Mouse (Mus musculus) thymus, postnatal 14 days (tissue): ENCODE measurements at regions not wholly inside any gene's neighbourhood (a gene's known extent, or its start where the extent isn't known, plus 50 kb on each side); places are given as distances from the start of the nearest gene placed in this dataset.
A peak's percentile ranks its signal among the peaks of the same experiment; 100 is the strongest.
"Not testable (repeated sequence)": the region's sequence is repeated elsewhere in the genome, so short reads cannot be mapped to it uniquely, and the experiment has no call there.

Experiments
- DNase-seq: peaks from one replicate; pipeline ENCODE4 v3.0.0; 2021

DNA sequence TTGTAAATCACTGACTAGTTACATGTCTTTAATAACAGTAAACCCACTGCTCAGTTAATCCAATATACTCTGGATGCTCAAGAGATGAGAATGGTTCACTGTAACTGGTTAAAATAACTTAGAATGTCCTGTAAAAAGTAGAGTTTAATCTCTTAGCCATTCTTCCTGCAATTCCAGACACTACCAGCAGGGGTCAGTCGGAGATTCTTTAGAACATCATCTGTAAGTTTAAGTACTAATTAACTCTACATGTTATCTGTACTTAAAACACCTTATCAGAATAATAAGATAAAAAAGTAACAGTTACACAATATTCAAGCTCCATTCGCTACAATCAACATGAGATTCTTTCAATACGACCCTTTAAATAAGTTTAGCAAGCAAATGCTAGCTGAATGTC, 58.7 kb upstream of the Olig3 start:
- DNase-seq: peak; percentile 77

DNA sequence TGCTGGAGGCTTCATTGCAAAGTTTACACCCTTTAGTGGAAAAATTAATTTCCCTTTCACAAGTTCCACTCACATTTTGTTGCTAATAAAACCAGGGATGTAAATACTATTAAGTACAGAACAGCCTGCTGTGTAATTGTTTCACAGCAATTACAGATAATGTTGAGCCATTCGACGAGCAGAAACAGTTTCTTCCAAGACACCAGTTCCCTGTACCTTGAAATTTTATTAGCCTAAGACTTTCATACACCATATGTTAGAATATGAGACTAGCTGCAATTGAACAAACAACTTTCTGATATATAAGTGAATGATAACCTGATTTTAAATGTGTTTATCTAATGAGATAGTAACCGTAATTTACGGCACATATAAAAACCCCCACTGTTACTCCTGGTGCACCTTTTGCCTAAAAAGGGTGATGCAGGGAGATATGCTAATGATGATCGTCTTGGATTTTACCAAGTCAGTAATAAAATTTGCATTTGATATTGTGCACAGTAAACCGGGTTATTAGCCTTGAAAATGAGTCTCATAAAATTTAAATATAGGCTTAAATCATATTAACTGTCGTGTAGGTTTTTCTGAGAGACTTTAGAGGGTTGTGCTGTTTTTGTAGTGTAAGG, 60.8 kb upstream of the Olig3 start:
- no peak for DNase-seq

DNA sequence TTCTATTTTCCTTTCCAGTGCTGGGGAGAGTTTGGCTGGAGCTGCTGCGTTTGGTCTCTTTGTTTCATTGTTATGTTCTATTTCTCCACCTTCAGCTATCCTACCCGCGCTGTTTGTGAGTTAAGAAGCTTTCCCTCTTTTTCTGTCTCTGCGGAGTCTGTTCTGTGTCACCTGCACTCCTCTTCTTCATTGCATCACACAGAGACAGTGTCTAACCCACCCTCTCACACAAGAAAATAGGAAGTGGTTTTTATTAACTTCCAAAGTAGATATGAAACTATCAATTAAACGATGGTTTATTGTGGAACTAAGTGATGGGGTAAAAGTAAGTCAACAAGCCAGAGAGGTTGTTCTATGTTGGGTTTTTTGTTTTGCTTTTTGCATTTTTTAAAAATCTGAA, 64.9 kb upstream of the Olig3 start:
- no peak for DNase-seq

DNA sequence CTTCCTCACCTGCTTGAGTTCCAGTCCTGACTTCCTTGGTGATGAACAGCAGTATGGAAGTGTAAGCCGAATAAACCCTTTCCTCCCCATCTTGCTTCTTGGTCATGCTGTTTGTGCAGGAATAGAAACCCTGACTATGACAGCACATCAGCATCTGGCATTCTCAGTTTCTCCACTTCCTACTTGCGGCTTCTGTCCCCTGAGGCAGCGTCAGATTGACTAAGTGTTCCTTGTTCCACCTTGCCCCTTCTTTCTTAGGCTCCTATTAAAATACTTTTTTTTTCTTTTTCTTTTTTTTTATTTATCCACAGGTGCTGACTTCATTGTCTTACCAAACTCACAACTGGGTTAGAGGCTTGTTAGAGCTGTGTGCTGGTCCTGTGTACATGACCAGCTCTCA, 65.3 kb upstream of the Olig3 start:
- DNase-seq: not testable (repeated sequence)

DNA sequence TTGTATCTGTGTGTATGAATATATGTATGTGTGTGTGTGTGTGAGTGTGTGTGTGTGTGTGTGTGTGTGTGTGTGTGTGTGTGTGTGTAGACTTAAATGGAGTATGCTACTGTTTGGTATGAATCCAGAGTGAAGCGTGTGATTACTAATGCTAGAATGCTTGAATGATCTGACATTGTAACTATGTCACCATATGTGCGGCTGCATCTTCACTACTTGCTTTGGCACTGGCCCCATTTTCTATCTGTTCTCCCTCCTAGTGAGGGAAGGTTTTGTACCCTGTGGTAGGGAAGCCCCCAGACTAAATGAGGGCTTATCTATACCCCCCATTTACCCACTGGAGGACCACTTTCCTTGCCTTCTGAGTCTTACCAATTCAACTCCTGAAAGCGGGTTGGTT, 74.2 kb upstream of the Olig3 start:
- no peak for DNase-seq

DNA sequence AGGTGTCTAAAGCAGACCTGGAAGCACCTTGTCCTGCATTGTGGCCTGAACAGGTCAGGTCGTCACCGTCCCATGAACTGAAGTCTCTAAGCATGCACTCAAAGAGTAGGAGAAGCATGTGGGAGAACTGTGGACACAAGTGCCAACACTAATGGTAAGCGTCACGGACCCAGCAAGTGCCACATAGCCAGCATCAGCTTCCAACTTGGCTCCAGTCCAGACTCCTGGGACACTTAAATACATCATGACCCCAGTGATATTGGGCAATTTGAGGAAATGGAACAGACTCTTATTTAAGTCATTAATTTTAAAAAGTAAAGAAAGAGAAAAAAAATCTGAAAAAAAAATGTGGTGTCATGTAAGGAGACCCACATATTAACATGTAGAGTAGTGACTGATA, 75.3 kb upstream of the Olig3 start:
- DNase-seq: no peak

DNA sequence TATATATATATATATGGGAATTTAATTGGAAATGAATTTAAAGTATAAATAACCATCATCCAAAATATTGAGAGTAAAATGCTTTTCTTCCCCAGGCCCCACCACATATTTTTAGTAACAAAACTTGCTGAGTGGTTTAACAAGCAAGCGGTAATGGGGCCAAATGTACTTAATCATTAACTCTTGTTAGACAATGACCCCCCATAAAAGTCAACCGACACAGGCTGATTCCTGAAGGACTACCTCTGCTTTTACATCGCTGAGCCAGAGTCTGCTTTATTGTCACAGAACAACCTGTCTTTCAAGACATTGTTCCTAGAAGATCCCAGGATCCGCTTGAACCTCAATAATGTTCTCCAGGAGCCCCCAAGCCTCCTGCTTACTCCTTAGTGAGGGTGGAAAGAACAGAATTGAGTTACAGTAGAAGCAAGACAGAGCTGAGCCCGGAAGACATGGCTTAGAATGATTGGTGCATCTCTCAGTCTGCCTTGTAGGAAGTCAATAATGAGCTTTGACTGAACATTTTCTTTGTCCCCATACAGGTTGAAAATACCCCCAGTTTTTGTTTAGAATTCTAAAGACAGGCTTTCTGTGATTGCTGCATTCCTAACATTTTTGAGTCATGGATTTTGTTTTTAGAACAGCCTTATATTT, 78.0 kb upstream of the Olig3 start:
- DNase-seq: no peak

DNA sequence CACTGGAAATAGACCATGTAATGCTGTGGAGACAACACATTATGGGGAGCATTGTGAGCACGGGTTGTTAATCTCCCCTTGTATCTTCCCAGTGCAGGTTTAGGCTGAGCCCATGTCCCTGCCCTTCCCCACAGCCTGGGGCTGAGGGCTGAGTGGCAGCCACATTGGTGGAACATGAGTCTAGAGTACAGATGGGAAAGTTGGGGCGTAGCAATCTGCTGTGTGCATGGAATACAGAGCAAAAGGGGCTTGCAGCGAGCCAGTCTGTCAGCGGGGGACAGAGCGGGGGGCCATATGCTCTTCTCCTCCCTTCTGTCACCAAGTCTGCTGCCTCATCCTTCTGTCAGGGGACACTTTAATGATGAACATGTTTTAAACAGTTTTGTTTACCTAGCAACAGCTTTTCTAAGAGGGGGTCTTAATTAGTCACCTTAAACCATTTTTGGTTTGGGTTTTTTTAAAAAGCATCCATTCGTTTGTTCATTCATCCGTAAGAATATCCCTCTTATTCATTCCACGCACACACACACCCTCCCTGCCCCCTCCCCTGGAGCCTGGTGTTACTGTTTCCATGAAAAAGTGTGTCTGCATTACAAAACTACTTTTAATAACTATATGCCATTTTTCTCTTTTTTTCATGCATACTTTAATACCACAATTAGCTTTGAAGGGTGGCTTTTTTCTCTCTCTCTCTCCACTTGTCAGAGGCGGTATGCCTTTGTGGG, 79.1 kb upstream of the Olig3 start:
- no peak for DNase-seq

DNA sequence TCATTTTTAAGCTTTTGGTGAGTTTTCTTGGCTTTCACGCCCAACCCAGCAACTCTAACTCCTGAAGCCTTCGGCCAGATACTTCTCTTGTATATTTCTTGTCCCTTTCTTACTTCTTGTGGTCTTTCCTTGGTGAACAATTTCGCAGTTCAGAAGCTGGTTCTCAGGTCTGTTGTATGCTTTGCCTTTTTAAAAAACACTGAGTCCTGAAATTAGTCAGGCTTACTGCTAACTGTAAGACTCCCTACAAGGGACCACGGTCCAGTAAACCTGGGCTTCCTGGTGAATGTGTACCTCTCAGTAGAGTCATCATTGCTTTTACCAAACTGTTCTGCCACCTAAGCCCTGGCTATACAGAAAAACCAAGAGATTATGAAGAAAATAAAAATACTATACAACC, 81.3 kb upstream of the Olig3 start:
- DNase-seq: no peak

DNA sequence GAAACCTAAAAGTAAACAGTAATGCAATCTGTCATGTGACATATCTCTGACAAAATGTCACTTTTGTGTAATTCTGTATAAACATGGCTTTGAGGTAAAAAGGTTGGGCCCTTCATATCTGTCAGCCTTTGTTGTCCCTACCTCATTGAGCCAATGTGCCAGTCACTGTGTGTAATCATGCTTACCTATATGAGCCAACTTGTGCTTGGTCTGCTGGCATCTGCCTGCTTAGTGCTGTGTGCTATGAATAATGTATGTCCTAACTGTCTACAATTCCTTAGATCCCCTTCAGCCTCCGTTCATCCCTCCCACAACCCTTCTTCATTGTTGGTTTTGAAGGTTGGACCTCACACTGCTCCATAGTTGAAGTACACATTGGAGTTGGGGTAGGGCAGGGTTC, 86.9 kb upstream of the Olig3 start:
- DNase-seq: no peak

DNA sequence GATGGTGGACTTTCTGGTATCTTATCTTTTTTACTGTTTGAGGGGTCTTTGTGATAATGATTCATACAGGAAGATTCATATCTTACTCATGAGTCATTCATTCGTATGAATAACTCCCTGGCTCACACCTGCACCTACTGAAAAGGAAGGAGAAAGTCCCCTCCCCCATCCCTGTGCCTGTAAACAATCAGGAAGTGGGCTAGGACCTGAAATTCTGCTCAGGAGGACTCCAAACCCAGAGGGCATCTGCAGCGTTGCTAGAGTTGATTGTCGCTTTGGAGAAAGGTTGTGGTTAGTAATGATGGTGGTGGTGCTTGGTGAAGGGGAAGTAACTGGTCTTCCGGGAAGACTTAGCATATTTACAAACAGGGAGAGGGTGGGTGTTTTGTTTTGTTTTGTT, 88.3 kb upstream of the Olig3 start:
- DNase-seq: peak; percentile 70

DNA sequence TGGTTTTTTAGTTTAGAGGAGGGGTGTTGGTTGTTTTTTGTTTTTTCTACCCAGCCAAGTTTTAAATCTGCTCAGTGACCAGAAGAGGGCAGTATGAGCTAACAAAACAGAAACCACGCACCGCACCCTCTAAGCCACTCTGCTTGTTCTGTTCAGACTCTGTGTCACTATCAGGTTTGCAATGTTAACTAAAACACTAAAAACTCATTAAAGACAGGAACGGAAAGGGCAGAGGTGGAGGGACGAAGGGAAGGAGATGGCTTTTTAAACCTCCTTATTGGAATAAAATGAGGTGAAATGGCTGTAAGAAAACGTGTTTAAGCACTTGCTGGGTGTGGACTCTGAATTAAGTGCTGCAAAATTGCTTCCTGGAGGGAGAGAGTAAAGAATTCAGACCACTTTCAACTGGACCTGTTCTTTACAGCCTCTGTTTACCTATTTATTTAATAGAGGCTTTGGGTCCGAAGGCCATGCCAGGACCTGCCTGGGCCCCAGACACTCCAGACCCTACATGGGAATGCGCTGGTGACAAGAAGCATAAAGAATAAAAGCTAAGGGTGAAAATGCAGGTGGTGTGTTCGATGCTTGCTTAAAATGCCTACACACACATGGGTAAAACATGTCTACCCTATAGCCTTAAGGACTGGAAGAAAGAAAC, 116.1 kb upstream of the Olig3 start:
- peak; percentile 70 for DNase-seq

DNA sequence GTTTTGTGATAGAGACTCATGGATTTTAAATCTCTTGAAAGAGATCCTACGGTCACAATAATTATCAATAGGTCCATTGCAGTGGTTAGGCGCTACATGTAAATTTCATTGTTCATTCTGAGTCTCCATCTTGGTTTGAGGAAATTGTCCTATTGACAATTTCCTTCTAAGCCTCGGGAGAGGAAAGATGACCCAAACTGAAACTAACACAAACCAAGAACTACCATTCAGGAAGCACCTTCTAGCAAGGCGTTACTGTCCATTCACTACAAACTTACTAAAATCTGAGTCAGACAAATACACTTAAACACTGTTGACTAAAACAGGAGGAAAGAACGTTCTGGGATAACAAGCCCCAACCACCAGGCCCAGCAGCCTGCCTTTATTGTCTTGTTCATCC, 140.1 kb upstream of the Olig3 start:
- no peak for DNase-seq

DNA sequence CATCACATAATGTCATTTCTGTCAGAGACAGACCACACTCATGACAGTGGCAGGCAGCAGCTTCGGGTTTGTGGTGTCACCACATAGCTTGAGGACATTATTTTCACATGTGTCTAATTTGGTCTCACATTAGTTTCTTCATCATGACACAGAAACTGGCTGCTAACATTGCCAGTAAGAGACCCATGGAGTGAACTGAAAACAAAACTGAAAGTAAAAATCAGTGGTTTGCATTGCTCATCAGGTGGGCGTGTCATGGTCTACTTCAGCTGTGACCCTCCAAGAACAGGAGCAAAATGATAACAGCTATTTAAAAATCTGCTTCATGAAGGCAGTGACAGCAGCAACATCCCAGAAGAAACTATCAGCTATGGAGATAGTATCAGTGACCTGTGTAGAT, 146.6 kb upstream of the Olig3 start:
- DNase-seq: no peak

DNA sequence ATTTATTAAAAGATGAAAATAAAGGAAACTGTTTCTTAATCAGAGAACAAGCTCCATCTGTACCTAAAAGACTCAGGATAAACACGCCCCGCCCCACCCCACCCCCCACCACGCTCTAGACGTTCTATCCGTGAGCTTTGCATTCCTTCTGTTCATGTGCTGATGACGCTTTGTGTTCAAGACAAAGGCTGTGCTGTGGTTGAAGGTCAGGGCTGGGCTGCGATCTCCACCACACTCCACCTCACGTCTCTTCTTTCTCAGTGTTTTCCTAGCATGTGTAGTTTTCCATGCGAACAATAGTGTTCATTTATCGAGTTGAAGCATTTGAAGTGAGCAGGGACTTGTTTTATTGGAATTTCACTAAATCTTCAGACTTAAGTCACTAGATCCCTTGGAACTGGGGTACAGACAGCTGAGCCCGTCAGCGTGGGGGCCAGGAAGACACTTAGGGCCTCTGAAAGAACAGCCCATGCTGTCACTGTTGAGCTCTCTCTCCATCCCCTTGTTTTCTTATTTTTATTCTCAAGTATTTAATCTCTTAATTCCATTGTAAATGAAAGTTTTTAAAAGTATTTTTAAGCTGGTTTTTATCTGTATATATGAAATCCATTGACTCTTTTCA, 148.1 kb upstream of the Olig3 start:
- no peak for DNase-seq

DNA sequence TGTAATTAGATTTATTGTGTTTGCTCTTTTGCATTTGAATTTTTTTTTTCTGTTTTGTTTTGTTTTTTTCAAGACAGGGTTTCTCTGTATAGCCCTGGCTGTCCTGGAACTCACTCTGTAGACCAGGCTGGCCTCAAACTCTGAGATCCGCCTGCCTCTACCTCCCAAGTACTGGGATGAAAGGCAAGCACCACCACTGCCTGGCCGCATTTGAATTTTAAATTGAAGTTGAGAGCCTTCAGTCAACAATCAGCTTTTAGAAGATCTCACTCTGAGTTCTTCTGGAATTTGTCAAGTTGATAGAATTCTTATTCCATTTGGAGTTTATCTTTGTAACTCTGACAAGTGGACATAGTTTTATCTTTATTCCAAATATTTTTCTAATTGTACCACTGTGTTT, 148.8 kb upstream of the Olig3 start:
- DNase-seq: no peak

DNA sequence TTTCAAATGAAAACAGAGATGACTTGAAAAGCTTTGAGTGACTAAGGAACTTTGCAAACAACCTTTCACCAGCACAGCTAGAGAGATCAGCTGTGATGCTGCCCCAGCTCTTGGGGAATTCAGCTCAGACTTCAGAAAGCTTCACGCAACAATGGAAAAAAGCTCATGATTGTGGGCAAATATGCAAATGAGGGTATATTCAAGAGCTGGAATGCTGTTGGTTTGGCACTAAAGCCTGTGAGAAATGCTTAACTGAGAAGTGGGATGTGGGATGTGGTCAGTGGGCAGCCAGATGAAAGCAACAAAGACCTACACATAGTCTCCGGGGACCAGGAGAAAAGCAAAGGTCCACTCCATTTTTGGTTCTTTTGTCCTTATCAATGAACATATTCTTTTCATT, 156.0 kb upstream of the Olig3 start:
- no peak for DNase-seq

DNA sequence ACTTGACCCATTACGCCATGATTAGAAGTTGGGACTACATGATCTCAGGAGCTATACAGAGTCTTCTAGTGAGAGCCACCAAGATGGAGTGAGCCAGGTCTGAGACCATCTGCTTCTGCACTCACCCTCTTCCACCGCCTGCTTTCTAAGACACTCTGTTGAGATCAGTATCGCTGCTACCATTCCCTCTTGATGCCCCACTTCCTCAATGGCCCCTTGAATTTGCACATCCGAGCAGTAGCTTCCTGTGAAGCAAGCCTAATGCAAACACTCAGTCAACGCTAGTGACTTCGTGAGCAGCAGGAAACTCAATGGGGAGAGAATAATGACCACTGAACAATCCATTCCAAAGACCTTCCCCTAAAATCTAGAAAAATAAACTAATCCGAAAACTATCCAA, 160.7 kb upstream of the Olig3 start:
- DNase-seq: peak; percentile 65

DNA sequence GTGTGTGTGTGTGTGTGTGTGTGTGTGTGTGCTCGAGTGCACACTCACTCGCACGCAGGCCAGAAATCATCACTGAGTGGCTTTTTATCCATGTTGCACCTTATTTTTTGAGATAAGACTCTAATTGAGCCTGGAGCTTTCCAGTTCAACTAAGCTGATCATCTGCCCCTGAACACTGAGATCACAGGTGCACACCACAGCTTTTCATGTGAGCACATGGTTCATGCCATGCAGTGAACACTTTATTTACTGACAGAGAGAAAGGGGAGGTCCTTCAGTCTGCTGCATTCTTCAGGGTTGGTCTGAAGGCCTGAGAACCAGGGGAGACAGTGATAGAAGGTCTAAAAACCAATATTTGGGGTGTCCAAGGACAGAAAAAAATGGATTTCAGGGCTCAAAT, 161.7 kb upstream of the Olig3 start:
- peak; percentile 74 for DNase-seq

DNA sequence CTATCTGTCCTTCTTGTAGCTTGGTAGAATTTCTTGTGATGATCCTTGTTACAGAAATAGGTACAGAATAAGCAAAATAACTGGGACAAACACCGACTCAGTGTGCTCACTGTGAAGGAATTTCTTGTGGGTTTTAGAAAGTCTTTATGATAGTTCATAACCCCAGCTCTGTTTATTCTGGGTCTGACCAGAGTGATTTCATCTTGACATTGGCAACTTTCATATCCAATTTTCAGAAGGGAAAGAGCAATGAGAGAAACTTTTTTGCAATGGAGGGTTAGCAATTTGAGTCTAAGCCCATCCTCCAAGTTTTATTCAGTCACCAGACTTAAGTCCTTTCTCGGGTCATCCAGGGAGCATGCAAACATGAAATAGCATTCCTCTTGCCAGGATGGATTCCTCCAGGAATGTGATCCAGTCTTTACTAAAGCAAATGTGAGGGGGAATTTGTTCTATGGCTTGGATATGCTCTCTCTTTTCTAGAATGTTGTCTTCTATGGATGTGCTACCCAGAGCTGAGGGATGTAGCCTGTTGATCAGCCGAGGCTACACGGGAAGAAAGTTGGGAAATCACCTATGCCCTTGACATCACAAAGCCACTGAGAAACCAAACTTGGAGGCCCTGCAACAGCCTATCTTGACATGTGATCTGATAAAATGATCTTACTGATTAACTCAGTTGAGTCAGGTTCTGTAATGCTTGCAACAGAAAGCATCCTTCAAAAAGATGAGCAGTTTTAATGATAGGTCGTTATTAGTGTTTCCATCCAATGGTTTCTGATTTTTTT, 163.2 kb upstream of the Olig3 start:
- DNase-seq: no peak

DNA sequence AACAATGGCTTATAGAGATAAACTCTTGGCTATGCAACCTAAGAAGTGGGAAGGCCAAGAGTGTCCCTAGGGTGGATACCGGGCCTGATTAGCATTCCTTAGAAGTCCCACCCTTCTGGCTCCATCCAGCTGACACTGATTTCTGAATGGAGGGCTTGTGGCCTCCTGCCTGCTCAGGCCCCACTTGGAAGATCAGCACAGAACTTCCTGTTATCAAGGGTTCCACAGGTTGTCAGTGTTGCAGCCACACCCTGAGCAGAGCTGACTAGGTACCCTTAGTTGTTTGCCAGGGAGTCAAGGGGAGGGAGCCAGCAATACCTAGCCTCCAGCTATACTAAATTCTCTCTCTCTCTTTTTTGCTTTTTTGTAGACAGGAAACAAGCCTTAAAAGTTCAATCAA, 164.1 kb upstream of the Olig3 start:
- DNase-seq: peak; percentile 66

DNA sequence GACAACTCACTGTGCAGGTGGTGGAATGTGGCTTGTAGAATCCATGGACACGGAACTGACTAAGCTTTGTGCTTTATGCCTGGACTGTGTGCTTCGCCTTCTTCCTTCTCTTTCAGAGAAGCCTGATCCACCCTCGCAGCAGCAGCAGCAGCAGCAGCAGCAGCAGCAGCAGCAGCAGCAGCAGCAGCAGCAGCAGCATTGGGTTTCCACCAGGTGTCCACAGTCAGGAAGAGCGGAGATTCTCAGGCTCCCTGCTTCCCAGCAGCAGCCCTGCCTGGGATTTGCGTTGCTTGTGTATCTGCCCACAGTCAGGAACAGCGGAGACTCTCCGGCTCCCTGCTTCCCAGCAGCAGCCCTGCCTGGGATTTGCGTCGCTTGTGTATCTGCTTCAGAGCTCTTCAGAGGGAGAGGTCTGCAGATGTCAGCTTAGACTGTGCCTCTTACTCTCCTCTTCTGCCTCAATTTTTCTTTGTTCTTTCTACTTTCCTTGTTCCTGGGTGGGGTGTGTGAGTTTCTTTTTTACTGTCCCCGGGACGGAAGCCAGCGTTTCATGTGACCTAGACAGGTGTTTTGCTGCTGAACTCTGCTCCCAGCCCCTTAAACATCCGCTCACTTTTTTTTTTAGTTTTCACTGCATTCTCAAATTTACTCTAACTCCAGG, 168.1 kb upstream of the Olig3 start:
- peak; percentile 84 for DNase-seq
